Mouse (Mus musculus) heart, embryonic 11.5 days (tissue): ENCODE results near the gene 1810010D01Rik. TPM values are rescaled to one million over a fixed set of nuclear protein-coding genes. Genes with fewer than 3 reads are reported as not detected.

Source experiments
- ATAC-seq: fragments of 200-750 bp; cut with Nextera tagmentation; replicated peaks from 2 replicates; pipeline ENCODE4 v1.8.0; 2017; ENCODE audit warnings: moderate library complexity; ENCODE audit not compliant: insufficient number of reproducible peaks, low FRiP score, low TSS enrichment
- H3K27ac ChIP-seq: fragments of 300-500 bp; sonication (generic); 2 replicates; pipeline ENCODE4 v1.5.1; 2014; ENCODE audit warnings: mild to moderate bottlenecking, low read depth, low read length
- H3K27me3 ChIP-seq: fragments of 300-500 bp; sonication (generic); 2 replicates; pipeline ENCODE4 v1.6.1; 2014; ENCODE audit warnings: mild to moderate bottlenecking, low read length, mixed read lengths; ENCODE audit not compliant: control insufficient read depth, insufficient read depth
- H3K36me3 ChIP-seq: fragments of 300-500 bp; sonication (generic); 2 replicates; pipeline ENCODE4 v1.6.1; 2014; ENCODE audit warnings: mild to moderate bottlenecking, low read length, moderate library complexity, mixed read lengths; ENCODE audit not compliant: control insufficient read depth, insufficient read depth
- H3K4me1 ChIP-seq: fragments of 300-500 bp; sonication (generic); 2 replicates; pipeline ENCODE4 v1.6.1; 2014; ENCODE audit warnings: low read length; ENCODE audit not compliant: control insufficient read depth, insufficient read depth
- H3K4me2 ChIP-seq: fragments of 300-500 bp; sonication (generic); 2 replicates; pipeline ENCODE4 v1.6.1; 2014; ENCODE audit warnings: mild to moderate bottlenecking, moderate library complexity
- H3K4me3 ChIP-seq: fragments of 300-500 bp; sonication (generic); 2 replicates; pipeline ENCODE4 v1.5.1; 2014; ENCODE audit warnings: low read depth, low read length
- H3K9ac ChIP-seq: fragments of 300-500 bp; sonication (generic); 2 replicates; pipeline ENCODE4 v1.6.1; 2014; ENCODE audit warnings: mild to moderate bottlenecking, low read depth, low read length, moderate library complexity
- H3K9me3 ChIP-seq: fragments of 300-500 bp; sonication (generic); replicated peaks from 2 replicates; pipeline ENCODE4 v1.6.1; 2016; ENCODE audit warnings: low read length; ENCODE audit not compliant: control insufficient read depth
- WGBS: fragments of 180-500 bp; shearing (Covaris S2); extraction: QIAGEN DNeasy Blood & Tissue Kit; methylation state at CpG from one replicate; pipeline ENCODE4 v1.1.7; 2014; ENCODE audit not compliant: insufficient replicate concordance; 5-methylcytosine and 5-hydroxymethylcytosine counted together
- polyA plus RNA-seq: library from polyadenylated mRNA; unstranded; fragments of >200 nt; fragmentation: Nextera tagmentation; extraction: Ambion mirVana; gene quantifications from 2 replicates; pipeline ENCODE4 v1.2.1, GENCODE M21; 2014

1810010D01Rik gene
- polyA plus RNA-seq, 1 experiment from 2014 or later, result not detected

GRCm38 (mm10) chr7:145240929-145241328 is 33.0 kb upstream of the 1810010D01Rik start:
- WGBS, result 83% methylated on average over 4 of the region's 4 CpGs
- Histone ChIP-seq H3K9me3 (no peaks in the 10 kb centered on the region), H3K36me3 (no peaks in the 10 kb centered on the region), H3K27ac (no peak overlapping the region), H3K27me3 (no peaks in the 10 kb centered on the region), H3K4me1 (0 out of 2 replicates have a peak, but pooled peaks cover 3% of the 10 kb centered on the region), H3K4me3 (no peak overlapping the region), H3K9ac (no peak overlapping the region), H3K4me2 (no peak overlapping the region)
- ATAC-seq, result no peak

GRCm38 (mm10) chr7:145239736-145240505 is 32.0 kb upstream of the 1810010D01Rik start:
- H3K36me3 ChIP-seq, result no peaks in the 10 kb centered on the region
- H3K4me3 ChIP-seq, result no peak overlapping the region
- H3K9ac ChIP-seq, result no peak overlapping the region
- H3K4me2 ChIP-seq, result no peak overlapping the region
- no peaks in the 10 kb centered on the region for H3K27me3 ChIP-seq
- H3K9me3 ChIP-seq, result no peaks in the 10 kb centered on the region
- WGBS, result 68% methylated on average over 8 of the region's 8 CpGs
- ATAC-seq, result no peak
- no peak overlapping the region for H3K27ac ChIP-seq
- H3K4me1 ChIP-seq, result 0 out of 2 replicates have a peak, but pooled peaks cover 3% of the 10 kb centered on the region

GRCm38 (mm10) chr7:145239145-145239544 is 31.2 kb upstream of the 1810010D01Rik start:
- WGBS, result 59% methylated on average over 6 of the region's 6 CpGs
- Histone ChIP-seq H3K4me1 (0 out of 2 replicates have a peak, but pooled peaks cover 3% of the 10 kb centered on the region), H3K36me3 (no peaks in the 10 kb centered on the region), H3K27ac (no peak overlapping the region), H3K4me3 (no peak overlapping the region), H3K9ac (no peak overlapping the region), H3K4me2 (no peak overlapping the region), H3K9me3 (no peaks in the 10 kb centered on the region), H3K27me3 (no peaks in the 10 kb centered on the region)
- no peak for ATAC-seq

GRCm38 (mm10) chr7:145234841-145235790 is 27.2 kb upstream of the 1810010D01Rik start:
- H3K4me1 ChIP-seq, result 0 out of 2 replicates have a peak, but pooled peaks cover 6% of the 10 kb centered on the region
- no peak for ATAC-seq
- H3K9ac ChIP-seq, result no peak overlapping the region
- H3K4me2 ChIP-seq, result no peak overlapping the region
- H3K36me3 ChIP-seq, result no peaks in the 10 kb centered on the region
- no peak overlapping the region for H3K4me3 ChIP-seq
- WGBS, result 80% methylated on average over 10 of the region's 10 CpGs
- H3K27ac ChIP-seq, result no peak overlapping the region
- no peaks in the 10 kb centered on the region for H3K9me3 ChIP-seq
- H3K27me3 ChIP-seq, result no peaks in the 10 kb centered on the region

GRCm38 (mm10) chr7:145231659-145232058 is 23.7 kb upstream of the 1810010D01Rik start:
- Histone ChIP-seq H3K27ac (no peak overlapping the region), H3K4me1 (0 out of 2 replicates have a peak, but pooled peaks cover 3% of the 10 kb centered on the region), H3K9ac (no peak overlapping the region), H3K27me3 (no peaks in the 10 kb centered on the region), H3K4me2 (no peak overlapping the region), H3K36me3 (no peaks in the 10 kb centered on the region), H3K4me3 (no peak overlapping the region), H3K9me3 (no peaks in the 10 kb centered on the region)
- 84% methylated on average over 9 of the region's 9 CpGs for WGBS
- no peak for ATAC-seq

- Histone ChIP-seq H3K4me3 (no peak overlapping the region), H3K27ac (no peak overlapping the region), H3K4me2 (no peak overlapping the region), H3K27me3 (no peaks in the 10 kb centered on the region), H3K36me3 (no peaks in the 10 kb centered on the region), H3K9ac (no peak overlapping the region), H3K9me3 (no peaks in the 10 kb centered on the region), H3K4me1 (peaks cover 13% of the 10 kb centered on the region)
- WGBS, result 90% methylated on average over 6 of the region's 6 CpGs
- no peak for ATAC-seq
Measured at GRCm38 (mm10) chr7:145226641-145227040, 18.7 kb upstream of the 1810010D01Rik start.

- H3K9me3 ChIP-seq, result no peaks in the 10 kb centered on the region
- no peaks in the 10 kb centered on the region for H3K27me3 ChIP-seq
- H3K4me2 ChIP-seq, result no peak overlapping the region
- H3K4me1 ChIP-seq, result peaks cover 18% of the 10 kb centered on the region
- no peak overlapping the region for H3K9ac ChIP-seq
- no peak for ATAC-seq
- no peak overlapping the region for H3K4me3 ChIP-seq
- WGBS, result 70% methylated on average over 6 of the region's 6 CpGs
- no peak overlapping the region for H3K27ac ChIP-seq
- H3K36me3 ChIP-seq, result no peaks in the 10 kb centered on the region
Measured at GRCm38 (mm10) chr7:145225626-145226025, 17.7 kb upstream of the 1810010D01Rik start.

GRCm38 (mm10) chr7:145221841-145222689 is 14.1 kb upstream of the 1810010D01Rik start:
- Histone ChIP-seq H3K4me3 (no peak overlapping the region), H3K27ac (peak overlapping the region; percentile 79), H3K4me2 (peak overlapping the region; percentile 31; the same call in 1 of the 2 replicates), H3K9ac (peak overlapping the region; percentile 28; the same call in 1 of the 2 replicates), H3K9me3 (no peaks in the 10 kb centered on the region), H3K27me3 (no peaks in the 10 kb centered on the region), H3K4me1 (peaks cover 18% of the 10 kb centered on the region), H3K36me3 (no peaks in the 10 kb centered on the region)
- ATAC-seq, result peak; percentile 77
- WGBS, result 7% methylated on average over 2 of the region's 2 CpGs
